Mouse (Mus musculus) hindbrain, embryonic 11.5 days (tissue): ENCODE results near the gene Agfg1. TPM values are rescaled to one million over a fixed set of nuclear protein-coding genes. Genes with fewer than 3 reads are reported as not detected.
"Not testable (repeated sequence)": the region's sequence is repeated elsewhere in the genome, so short reads cannot be mapped to it uniquely, and the experiment has no call there.

ENCODE experiments used
- ATAC-seq: fragments of 200-750 bp; cut with Nextera tagmentation; 2 replicates; pipeline ENCODE4 v1.8.0; 2017; ENCODE audit warnings: mild to moderate bottlenecking, moderate TSS enrichment, moderate library complexity; ENCODE audit not compliant: low FRiP score
- DNase-seq: peaks from one replicate; pipeline ENCODE4 v3.0.0-alpha.2; 2015; ENCODE audit warnings: low spot score
- H3K27ac ChIP-seq: fragments of 300-500 bp; sonication (generic); 2 replicates; pipeline ENCODE4 v1.5.1; 2014; ENCODE audit warnings: mild to moderate bottlenecking, low read depth, low read length
- H3K27me3 ChIP-seq: fragments of 300-500 bp; sonication (generic); 2 replicates; pipeline ENCODE4 v1.6.1; 2014; ENCODE audit warnings: mild to moderate bottlenecking, low read length, moderate library complexity, mixed read lengths; ENCODE audit not compliant: control insufficient read depth, insufficient read depth
- H3K36me3 ChIP-seq: fragments of 300-500 bp; sonication (generic); 2 replicates; pipeline ENCODE4 v1.6.1; 2014; ENCODE audit warnings: mild to moderate bottlenecking, low read length, moderate library complexity, mixed read lengths; ENCODE audit not compliant: control insufficient read depth, insufficient read depth
- H3K4me1 ChIP-seq: fragments of 300-500 bp; sonication (generic); replicated peaks from 2 replicates; pipeline ENCODE4 v1.6.1; 2014; ENCODE audit warnings: low read length, mixed read lengths; ENCODE audit not compliant: control insufficient read depth, insufficient read depth
- H3K4me2 ChIP-seq: fragments of 300-500 bp; sonication (generic); replicated peaks from 2 replicates; pipeline ENCODE4 v1.6.1; 2014; ENCODE audit warnings: mild to moderate bottlenecking, low read depth, low read length
- H3K4me3 ChIP-seq: fragments of 300-500 bp; sonication (generic); 2 replicates; pipeline ENCODE4 v1.5.1; 2014; ENCODE audit warnings: low read depth, low read length
- H3K9ac ChIP-seq: fragments of 300-500 bp; sonication (generic); 2 replicates; pipeline ENCODE4 v1.6.1; 2014; ENCODE audit warnings: low read depth, low read length
- H3K9me3 ChIP-seq: fragments of 300-500 bp; sonication (generic); 2 replicates; pipeline ENCODE4 v1.6.1; 2016; ENCODE audit warnings: low read length; ENCODE audit not compliant: control insufficient read depth
- WGBS: fragments of 180-500 bp; shearing (Covaris S2); extraction: QIAGEN DNeasy Blood & Tissue Kit; methylation state at CpG from one replicate; pipeline ENCODE4 v1.1.7; 2014; 5-methylcytosine and 5-hydroxymethylcytosine counted together
- polyA plus RNA-seq: library from polyadenylated mRNA; unstranded; fragments of >200 nt; fragmentation: Nextera tagmentation; extraction: Ambion mirVana; gene quantifications from 2 replicates; pipeline ENCODE4 v1.2.1, GENCODE M21; 2014

The Agfg1 gene
- polyA plus RNA-seq, 1 experiment from 2014 or later, result 47.2 TPM

GRCm38 (mm10) chr1:82905886-82906285 is 66.6 kb downstream of the Agfg1 start:
- DNase-seq, result peak; percentile 21
- WGBS, result 68% methylated on average over 3 of the region's 3 CpGs

GRCm38 (mm10) chr1:82913025-82913424 is 73.7 kb downstream of the Agfg1 start, which contains the start of gene A030005L19Rik:
TSS of gene A030005L19Rik (plus strand) at chr1:82913325.
- H3K27ac ChIP-seq, result no peak within 1 kb of the TSS
- H3K9ac ChIP-seq, result no peak within 1 kb of the TSS
- DNase-seq, result no peak
- no peak for ATAC-seq
- no peaks in the 10 kb centered on the region for H3K27me3 ChIP-seq
- H3K4me1 ChIP-seq, result no peaks in the 10 kb centered on the region
- H3K36me3 ChIP-seq, result no peaks in the 10 kb centered on the region
- no peak within 1 kb of the TSS for H3K4me2 ChIP-seq
- no peaks in the 10 kb centered on the region for H3K9me3 ChIP-seq
- WGBS, result 89% methylated on average over 3 of the region's 3 CpGs
- H3K4me3 ChIP-seq, result no peak within 1 kb of the TSS

More at GRCm38 (mm10) chr1:82905886-82906285, 66.6 kb downstream of the Agfg1 start:
- no peak overlapping the region for H3K9ac ChIP-seq
- H3K36me3 ChIP-seq, result peaks cover 5% of the 10 kb centered on the region; the same call in 1 of the 2 replicates
- 0 out of 2 replicates have a peak overlapping the region, but pooled peaks have one; percentile 10 for H3K27ac ChIP-seq
- no peak overlapping the region for H3K4me2 ChIP-seq
- H3K4me3 ChIP-seq, result no peak overlapping the region
- no peaks in the 10 kb centered on the region for H3K9me3 ChIP-seq
- peak; percentile 33; the same call in 1 of the 2 replicates for ATAC-seq
- no peaks in the 10 kb centered on the region for H3K4me1 ChIP-seq
- no peaks in the 10 kb centered on the region for H3K27me3 ChIP-seq

DNA sequence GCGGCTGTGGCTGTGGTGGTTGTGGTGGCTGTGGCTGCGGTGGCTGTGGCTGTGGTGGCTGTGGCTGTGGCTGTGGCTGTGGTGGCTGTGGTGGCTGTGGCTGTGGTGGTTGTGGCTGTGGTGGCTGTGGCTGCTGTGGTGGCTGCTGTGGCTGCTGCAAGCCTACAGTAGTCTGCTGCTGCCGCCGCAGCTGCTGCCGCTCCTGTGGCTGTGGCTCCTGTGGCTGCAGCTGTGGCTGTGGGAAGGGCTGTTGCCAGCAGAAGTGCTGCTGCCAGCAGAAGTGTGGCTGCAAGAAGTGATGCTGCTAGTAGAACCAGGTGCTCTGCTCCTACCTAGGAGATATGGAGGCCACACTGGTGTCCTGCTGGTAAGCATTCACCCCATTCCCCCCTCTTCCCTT is 74.2 kb downstream of the Agfg1 start:
- not testable (repeated sequence) for H3K36me3 ChIP-seq, H3K27me3 ChIP-seq, H3K9ac ChIP-seq, H3K4me1 ChIP-seq, DNase-seq, H3K9me3 ChIP-seq, H3K4me3 ChIP-seq, H3K4me2 ChIP-seq, H3K27ac ChIP-seq, ATAC-seq
- WGBS, result 97% methylated on average over 5 of the region's 5 CpGs

GRCm38 (mm10) chr1:82924650-82925049 is 85.4 kb downstream of the Agfg1 start, which contains the start of gene A030014E15Rik:
TSS of gene A030014E15Rik (plus strand) at chr1:82924917.
- H3K9me3 ChIP-seq, result no peaks in the 10 kb centered on the region
- no peak for DNase-seq
- H3K4me3 ChIP-seq, result no peak within 1 kb of the TSS
- H3K4me2 ChIP-seq, result no peak within 1 kb of the TSS
- H3K4me1 ChIP-seq, result no peaks in the 10 kb centered on the region
- ATAC-seq, result no peak
- H3K27ac ChIP-seq, result no peak within 1 kb of the TSS
- H3K9ac ChIP-seq, result no peak within 1 kb of the TSS
- no peaks in the 10 kb centered on the region for H3K36me3 ChIP-seq
- 95% methylated on average over 6 of the region's 6 CpGs for WGBS
- no peaks in the 10 kb centered on the region for H3K27me3 ChIP-seq

- H3K9ac ChIP-seq, H3K36me3 ChIP-seq, H3K4me1 ChIP-seq, H3K4me2 ChIP-seq, H3K4me3 ChIP-seq, H3K27me3 ChIP-seq, H3K27ac ChIP-seq, ATAC-seq, DNase-seq, H3K9me3 ChIP-seq: not testable (repeated sequence)
- 94% methylated on average over 2 of the region's 3 CpGs for WGBS
Observed at GRCm38 (mm10) chr1:82930558-82930957, 91.3 kb downstream of the Agfg1 start.

- not testable (repeated sequence) for DNase-seq, H3K27me3 ChIP-seq, H3K9me3 ChIP-seq, H3K27ac ChIP-seq, H3K36me3 ChIP-seq, H3K9ac ChIP-seq, H3K4me2 ChIP-seq, ATAC-seq, H3K4me3 ChIP-seq, H3K4me1 ChIP-seq
- no CpG with 5 or more reads among the region's 6 CpGs for WGBS
Observed at GRCm38 (mm10) chr1:82931326-82931725, 92.0 kb downstream of the Agfg1 start, which contains the start of gene Gm6217. TSS of gene Gm6217 (minus strand) at chr1:82931399.

DNA sequence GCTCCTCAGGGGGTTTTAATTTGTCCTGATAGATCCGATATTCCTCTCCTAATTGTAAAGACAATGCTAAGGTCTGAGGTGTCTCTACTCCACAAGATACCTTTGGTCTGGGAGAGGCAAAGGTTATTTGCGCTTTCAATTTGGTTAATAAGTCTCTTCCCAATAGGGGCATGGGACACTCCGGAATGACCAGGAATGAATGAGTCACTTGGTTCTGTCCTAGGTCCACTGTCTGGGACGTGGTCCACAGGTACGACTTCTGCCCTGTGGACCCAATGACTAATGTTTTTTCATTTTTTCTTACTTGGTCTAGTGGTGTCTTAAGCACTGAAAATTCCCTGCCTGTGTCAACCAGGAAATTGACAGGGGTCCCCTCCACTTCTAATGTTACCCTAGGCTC is 99.4 kb downstream of the Agfg1 start:
- no peaks in the 10 kb centered on the region for H3K4me1 ChIP-seq
- 93% methylated on average over 5 of the region's 5 CpGs for WGBS
- no peaks in the 10 kb centered on the region for H3K9me3 ChIP-seq
- no peaks in the 10 kb centered on the region for H3K36me3 ChIP-seq
- no peak overlapping the region for H3K4me3 ChIP-seq
- ATAC-seq (no peak), DNase-seq (no peak)
- no peak overlapping the region for H3K9ac ChIP-seq
- no peak overlapping the region for H3K4me2 ChIP-seq
- H3K27me3 ChIP-seq, result no peaks in the 10 kb centered on the region
- H3K27ac ChIP-seq, result no peak overlapping the region

DNA sequence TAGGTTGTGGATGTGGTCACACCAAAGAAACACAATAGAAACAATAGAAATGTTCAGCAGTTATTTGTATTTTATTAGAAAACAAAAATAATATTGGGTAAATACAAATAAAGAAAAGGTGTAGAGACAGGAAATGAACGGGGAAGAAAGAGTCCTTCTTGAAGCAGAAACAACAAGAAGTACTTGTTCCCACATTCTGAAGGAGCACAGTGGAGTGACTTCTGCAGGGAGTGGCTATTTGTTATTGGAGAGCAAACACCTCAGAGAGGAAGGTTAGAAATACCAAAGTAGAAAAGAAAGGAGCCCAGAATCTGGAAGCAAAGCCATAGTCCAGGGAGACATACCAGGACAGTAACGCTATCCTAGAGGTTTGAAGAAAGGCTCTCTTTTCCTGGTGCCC is 103.2 kb downstream of the Agfg1 start:
- not testable (repeated sequence) for DNase-seq, H3K9ac ChIP-seq, ATAC-seq, H3K36me3 ChIP-seq, H3K27ac ChIP-seq, H3K9me3 ChIP-seq, H3K27me3 ChIP-seq, H3K4me1 ChIP-seq, H3K4me2 ChIP-seq, H3K4me3 ChIP-seq
- 85% methylated on average over 1 of the region's 2 CpGs for WGBS

DNA sequence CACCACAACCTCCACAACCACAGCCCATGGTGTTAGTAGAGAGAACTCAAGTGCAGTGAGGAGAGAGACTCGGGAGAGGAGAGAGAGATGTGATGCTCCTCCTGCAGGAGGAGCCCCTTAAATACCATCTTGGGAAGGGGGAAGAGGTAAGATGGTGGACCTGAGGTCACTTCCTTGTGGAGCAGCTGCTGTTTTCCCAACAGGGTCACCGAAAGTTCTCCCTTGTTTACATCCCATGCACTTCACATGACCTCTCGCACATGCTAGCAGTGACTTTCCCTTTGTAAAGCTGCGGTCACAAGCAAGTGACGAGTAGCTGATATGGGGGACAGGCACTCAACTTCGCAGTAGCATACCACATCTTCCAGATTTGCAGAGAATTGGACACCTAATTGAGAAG is 104.0 kb downstream of the Agfg1 start, which contains the start of gene A030003K21Rik:
A030003K21Rik (minus strand) TSS at position 94 of the 400 bp plus-strand sequence.
- no CpG with 5 or more reads among the region's 6 CpGs for WGBS
- H3K27me3 ChIP-seq, H3K4me1 ChIP-seq, H3K9me3 ChIP-seq, H3K27ac ChIP-seq, H3K36me3 ChIP-seq, H3K9ac ChIP-seq, ATAC-seq, DNase-seq, H3K4me2 ChIP-seq, H3K4me3 ChIP-seq: not testable (repeated sequence)
